Mouse (Mus musculus) kidney, postnatal 25 days (tissue): Measurements from ENCODE around the gene Cbfa2t3.

ENCODE experiments used
- DNase-seq, 2 experiments: peaks; one replicate each; pipeline ENCODE4 v3.0.0; 2021; ENCODE audit warnings: mixed read lengths in 2 of 2

Gene Cbfa2t3

DNA sequence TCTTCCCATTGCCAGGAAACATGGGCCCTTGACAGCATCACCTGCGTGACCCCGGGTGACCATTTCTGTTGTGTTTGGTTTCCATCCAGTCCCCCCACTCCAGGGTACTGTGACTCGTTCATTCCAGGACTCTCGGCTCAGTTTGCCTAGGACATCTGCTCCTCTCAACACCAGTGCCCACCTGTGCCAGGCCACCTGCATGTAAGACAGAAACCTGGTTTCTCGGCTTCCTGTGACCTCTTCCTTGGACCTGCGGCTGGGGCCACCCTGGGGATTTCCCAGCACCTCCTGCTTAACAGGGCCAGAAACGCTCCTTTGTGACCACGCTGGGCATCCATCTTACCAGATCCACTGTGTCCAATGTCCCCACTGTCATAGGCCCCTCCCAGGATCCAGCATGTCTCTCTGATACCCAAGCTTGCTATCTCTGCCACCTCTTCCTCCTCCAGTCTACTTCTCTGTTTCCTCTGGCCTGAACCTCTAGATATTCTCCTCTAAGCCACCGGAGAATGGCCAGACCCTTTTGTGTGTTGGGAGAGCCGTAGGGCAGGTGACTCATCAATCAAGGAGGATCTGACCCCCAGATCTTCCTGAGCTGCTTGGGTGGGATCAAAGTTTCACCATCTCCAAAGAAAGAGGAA lies 19.1 kb upstream of the Cbfa2t3 start:
- DNase-seq = no peak

- DNase-seq = no peak
Measured at GRCm38 (mm10) chr8:122716566-122716965, 17.7 kb upstream of the Cbfa2t3 start.

GRCm38 (mm10) chr8:122713157-122713518 lies 14.2 kb upstream of the Cbfa2t3 start:
- DNase-seq = no peak

- DNase-seq = no peak
Measured at GRCm38 (mm10) chr8:122712411-122713156, 13.7 kb upstream of the Cbfa2t3 start.

- DNase-seq = peak; percentile 72 to 89
Measured at GRCm38 (mm10) chr8:122711891-122712365, 13.0 kb upstream of the Cbfa2t3 start.

DNA sequence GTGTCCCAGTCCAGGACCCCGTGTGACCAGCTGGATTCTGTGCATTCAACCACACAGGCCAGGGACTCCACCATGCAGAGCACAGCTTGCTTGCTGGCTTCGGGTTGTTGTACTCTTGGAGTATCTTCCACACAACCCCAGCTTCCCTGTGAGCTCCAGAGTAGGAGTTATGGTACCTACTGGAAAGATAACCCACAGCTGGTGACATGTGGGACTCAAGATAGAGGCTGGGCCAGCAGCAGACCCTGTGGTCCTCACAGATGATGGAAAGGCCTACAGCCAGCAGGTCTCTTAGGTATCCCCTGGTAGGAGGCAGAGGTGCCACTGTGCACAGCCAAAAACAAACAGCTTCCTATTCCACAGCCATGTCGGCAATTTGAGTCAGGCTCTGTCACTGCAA lies 12.6 kb upstream of the Cbfa2t3 start:
- DNase-seq = no peak

- peak; percentile 15 to 52 for DNase-seq
Measured at GRCm38 (mm10) chr8:122709340-122710111, 10.6 kb upstream of the Cbfa2t3 start.

GRCm38 (mm10) chr8:122707184-122707583 lies 8.3 kb upstream of the Cbfa2t3 start:
- DNase-seq = no peak

- no peak for DNase-seq
Measured at GRCm38 (mm10) chr8:122705901-122706561, 7.1 kb upstream of the Cbfa2t3 start.

GRCm38 (mm10) chr8:122704612-122705011 lies 5.7 kb upstream of the Cbfa2t3 start:
- DNase-seq = no peak

GRCm38 (mm10) chr8:122702957-122703356 lies 4.0 kb upstream of the Cbfa2t3 start:
- DNase-seq = no peak

DNA sequence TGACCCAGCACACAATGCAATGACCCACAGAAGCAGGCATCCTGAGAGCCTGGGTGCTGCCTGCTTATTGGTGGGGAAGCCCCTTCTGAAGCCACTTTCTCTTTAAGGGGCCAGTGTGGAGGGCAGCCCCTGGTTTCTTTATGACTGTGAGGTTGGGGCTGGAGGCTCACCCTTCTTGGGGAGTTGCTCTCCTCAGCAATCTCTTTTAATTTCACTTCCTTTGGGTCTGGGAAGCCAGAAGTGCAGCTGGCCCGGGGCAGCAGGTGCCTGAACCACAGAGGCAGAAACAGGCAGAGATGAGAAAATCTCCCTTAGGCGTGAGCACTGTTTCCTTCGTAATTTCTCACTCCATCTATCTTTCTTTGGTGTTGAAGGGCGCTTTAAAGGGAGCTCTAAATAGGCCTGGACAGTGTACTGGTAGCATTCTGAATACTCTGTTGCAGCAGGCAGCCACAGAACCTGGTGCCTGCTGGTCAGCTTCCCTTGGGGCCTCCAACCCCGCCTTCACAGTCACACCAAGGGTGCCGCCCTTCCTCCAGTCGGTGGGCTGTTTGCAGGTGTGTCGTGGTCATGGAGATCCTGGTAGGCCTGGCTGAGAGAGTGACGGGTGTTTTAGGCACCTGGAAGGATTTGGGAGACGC lies 3.5 kb upstream of the Cbfa2t3 start:
- no peak for DNase-seq

- DNase-seq = no peak
Measured at GRCm38 (mm10) chr8:122701441-122702185, 2.7 kb upstream of the Cbfa2t3 start.

- DNase-seq = no peak
Measured at GRCm38 (mm10) chr8:122700628-122701027, 1.7 kb upstream of the Cbfa2t3 start.

GRCm38 (mm10) chr8:122698254-122698768 lies 598 bp downstream of the Cbfa2t3 start:
- no peak for DNase-seq

DNA sequence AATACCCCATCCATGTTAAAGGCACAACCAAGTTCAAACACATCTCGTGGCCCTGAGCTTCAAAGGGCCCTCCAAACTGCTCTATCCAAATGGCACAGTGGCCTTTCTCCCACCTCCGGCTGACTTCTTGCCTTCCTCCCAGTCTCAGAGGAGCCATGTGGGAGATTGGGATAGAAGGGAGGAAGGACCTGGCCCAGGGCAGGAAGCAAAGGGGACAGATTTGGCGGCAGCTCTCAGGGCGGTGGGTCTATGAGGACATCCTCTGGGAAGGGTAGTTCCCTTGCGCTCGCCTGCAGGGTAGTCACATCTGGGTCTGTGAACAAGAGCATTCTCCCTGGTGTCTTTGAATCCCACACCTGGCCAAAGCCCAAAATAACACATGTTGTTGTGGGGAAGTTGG lies 1.3 kb downstream of the Cbfa2t3 start:
- no peak for DNase-seq

- peak; percentile 79 to 80 for DNase-seq
Measured at GRCm38 (mm10) chr8:122697181-122697581, 1.7 kb downstream of the Cbfa2t3 start.

- peak in 1 of 2 experiments; percentile 59 for DNase-seq
Measured at GRCm38 (mm10) chr8:122695438-122696042, 3.4 kb downstream of the Cbfa2t3 start.

- DNase-seq = no peak
Measured at GRCm38 (mm10) chr8:122692152-122692551, 6.8 kb downstream of the Cbfa2t3 start.

GRCm38 (mm10) chr8:122691018-122691417 lies 7.9 kb downstream of the Cbfa2t3 start:
- no peak for DNase-seq

GRCm38 (mm10) chr8:122689315-122689714 lies 9.6 kb downstream of the Cbfa2t3 start:
- no peak for DNase-seq
